Mouse (Mus musculus): ENCODE measurements around the gene Add2.
A peak's percentile ranks its signal among the peaks of the same experiment; 100 is the strongest.

Add2 gene

GRCm38 (mm10) chr6:86086851-86087571 is 58.5 kb downstream of the Add2 start:
- DNase-seq: peak in 1 of 2 experiments; percentile 5

DNA sequence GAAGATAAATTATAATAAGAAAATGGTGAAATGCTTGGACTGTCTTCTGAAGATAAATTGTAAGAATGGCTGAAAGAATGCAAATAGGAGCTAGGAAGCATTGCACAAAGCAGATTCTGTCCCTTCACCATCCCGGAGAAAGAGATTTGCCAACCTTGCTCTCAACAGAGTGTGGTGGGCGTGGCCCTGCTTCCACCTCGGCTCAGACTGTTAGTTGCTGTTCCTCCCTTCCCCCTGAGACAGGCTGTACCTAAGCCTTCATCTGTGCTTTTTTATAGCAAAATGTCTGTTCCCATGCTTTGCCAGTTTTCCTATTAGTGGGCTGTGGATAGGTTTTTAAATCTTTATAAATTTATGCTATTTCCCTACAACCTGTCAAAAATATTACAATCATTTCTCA is 59.3 kb downstream of the Add2 start:
- no peak for DNase-seq

- DNase-seq: no peak
Measured at GRCm38 (mm10) chr6:86094202-86094838, 65.8 kb downstream of the Add2 start.

- DNase-seq: no peak
Measured at GRCm38 (mm10) chr6:86095518-86095917, 67.0 kb downstream of the Add2 start.

DNA sequence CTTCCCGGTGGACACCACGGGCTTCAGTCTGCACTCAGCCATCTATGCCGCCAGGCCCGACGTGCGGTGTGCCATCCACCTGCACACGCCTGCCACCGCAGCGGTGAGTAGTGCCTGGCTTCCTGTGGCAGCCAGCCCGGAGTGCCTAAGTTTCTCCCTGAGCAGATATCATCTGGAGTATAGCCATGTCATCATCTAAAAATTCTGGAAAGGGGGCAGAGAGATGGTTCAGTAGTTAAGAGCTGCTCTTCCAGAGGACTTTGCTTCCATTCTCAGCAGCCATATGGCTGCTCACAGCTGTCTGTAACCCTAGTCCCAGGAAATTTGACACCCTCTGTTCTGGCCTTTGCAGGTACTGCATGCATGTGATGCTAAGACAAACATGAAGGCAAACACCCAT is 68.3 kb downstream of the Add2 start:
- no peak for DNase-seq

- no peak for DNase-seq
Measured at GRCm38 (mm10) chr6:86097155-86097554, 68.7 kb downstream of the Add2 start.

- no peak for DNase-seq
Measured at GRCm38 (mm10) chr6:86099003-86099402, 70.5 kb downstream of the Add2 start.

DNA sequence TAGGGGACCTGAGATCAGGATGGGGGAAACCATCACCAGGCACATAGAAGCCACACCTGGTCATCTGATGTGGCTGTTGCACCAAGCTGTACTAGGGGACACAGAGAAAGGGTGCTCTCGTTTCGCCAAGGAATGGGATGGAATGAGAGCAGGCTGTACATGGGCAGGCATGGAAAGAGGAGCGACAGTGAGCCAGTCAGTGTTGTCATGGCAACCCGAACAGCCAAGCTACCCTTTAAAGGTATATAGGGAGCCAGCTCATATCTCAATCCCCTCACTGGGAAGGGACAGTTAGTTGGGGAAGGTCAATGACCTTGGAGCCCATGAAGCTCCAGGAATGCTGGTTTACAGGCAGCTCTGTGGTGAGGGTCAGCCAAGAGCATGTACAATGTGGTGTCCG is 73.0 kb downstream of the Add2 start:
- DNase-seq: no peak

GRCm38 (mm10) chr6:86102874-86103273 is 74.4 kb downstream of the Add2 start:
- DNase-seq: no peak

GRCm38 (mm10) chr6:86103614-86104013 is 75.1 kb downstream of the Add2 start:
- no peak for DNase-seq

- no peak for DNase-seq
Measured at GRCm38 (mm10) chr6:86104719-86105118, 76.2 kb downstream of the Add2 start.

DNA sequence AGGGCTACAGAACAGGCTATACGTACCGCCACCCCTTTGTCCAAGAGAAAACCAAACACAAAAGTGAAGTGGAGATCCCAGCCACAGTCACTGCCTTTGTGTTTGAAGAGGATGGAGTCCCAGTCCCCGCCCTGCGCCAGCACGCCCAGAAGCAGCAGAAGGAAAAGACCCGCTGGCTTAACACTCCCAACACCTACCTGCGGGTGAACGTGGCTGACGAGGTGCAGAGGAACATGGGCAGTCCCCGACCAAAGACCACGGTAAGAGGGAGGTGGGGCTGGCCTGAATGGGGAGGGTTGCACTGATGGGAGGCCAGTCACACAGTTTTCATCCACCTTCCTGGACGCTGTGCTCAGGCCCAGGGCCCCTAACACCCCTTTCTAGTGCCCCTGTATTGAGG is 77.6 kb downstream of the Add2 start:
- no peak for DNase-seq

DNA sequence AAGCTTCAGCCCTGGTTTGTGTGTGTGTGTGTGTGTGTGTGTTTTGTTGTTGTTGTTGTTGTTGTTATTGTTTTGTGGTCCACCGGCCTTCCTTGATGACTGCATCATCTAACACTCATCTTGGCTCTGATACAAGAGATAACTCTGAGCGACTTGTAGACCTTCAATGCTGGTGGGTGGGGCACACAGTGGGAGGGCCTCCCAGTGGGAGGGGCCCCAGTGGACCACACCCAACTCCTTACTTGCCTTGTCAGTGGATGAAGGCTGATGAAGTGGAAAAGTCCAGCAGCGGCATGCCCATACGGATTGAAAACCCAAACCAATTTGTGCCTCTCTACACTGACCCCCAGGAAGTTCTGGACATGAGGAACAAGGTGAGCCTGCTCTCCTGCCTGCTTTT is 78.6 kb downstream of the Add2 start:
- DNase-seq: no peak

DNA sequence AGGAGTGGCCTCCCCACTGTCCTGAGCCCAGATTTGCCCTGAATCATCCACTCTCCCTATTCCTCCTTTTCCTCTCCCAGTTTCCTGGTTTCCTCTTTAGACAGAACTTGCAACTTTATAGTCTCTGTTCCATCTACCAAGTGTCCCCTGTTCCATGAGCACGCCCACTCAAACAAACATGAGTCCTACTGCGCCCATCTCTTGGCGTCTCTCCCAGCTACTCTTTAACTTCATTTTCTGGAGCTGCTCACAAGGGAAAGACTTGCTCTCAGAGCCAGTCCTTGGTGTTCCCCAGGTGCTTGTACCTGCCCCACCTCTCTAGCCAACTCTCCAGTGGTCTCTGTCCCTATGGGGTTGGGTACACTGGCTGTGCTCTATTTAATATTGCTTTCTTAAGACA is 87.4 kb downstream of the Add2 start:
- no peak for DNase-seq

DNA sequence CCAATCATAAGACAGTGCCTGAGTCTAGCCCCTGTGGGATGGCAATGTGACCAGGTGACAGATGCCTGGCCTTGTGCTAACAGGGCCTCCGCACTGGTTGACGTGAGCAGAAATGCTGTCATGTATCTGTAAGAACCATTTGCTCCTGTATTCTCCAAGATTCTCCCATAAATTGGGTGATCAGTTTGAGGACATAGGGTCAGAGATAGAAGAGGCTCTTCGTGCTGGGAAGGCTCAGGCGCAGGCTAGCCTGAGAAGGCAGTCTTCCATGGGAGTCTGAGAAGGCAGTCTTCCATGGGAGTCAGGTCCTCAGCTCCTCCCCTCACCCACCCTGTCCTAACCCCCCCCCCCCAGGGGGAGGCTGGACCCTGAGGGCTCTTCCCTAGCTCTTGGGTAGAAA is 94.6 kb downstream of the Add2 start:
- no peak for DNase-seq

GRCm38 (mm10) chr6:86125761-86126160 is 97.3 kb downstream of the Add2 start:
- no peak for DNase-seq

- DNase-seq: peak; percentile 20 to 21
Measured at GRCm38 (mm10) chr6:86126953-86127581, 98.6 kb downstream of the Add2 start.

GRCm38 (mm10) chr6:86128504-86128903 is 100.0 kb downstream of the Add2 start:
- DNase-seq: no peak

- DNase-seq: no peak
Measured at GRCm38 (mm10) chr6:86129872-86130498, 101.5 kb downstream of the Add2 start.

DNA sequence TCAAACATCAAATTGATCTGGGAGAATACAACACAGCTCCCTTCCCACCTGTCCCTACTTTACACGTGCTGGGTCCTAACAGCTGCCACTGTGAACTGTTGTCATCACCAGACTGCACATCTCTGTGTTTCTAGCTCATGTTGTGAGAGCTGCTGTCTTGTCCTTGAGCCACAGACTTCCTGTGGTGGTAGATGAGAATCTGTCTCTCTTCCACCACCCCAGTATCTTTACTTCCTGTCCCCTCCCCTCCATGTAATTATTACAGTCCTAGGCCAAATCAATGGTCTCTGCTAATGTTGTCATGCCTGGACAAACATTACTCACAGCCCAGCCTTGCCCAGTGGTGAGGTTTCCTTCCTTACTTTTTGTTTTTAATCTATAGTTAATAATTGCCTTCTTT is 105.4 kb downstream of the Add2 start:
- no peak for DNase-seq

- DNase-seq: no peak
Measured at GRCm38 (mm10) chr6:86136206-86136605, 107.7 kb downstream of the Add2 start.

GRCm38 (mm10) chr6:86141284-86141683 is 112.8 kb downstream of the Add2 start:
- DNase-seq: no peak

GRCm38 (mm10) chr6:86141820-86142219 is 113.3 kb downstream of the Add2 start:
- peak; percentile 61 to 74 for DNase-seq

DNA sequence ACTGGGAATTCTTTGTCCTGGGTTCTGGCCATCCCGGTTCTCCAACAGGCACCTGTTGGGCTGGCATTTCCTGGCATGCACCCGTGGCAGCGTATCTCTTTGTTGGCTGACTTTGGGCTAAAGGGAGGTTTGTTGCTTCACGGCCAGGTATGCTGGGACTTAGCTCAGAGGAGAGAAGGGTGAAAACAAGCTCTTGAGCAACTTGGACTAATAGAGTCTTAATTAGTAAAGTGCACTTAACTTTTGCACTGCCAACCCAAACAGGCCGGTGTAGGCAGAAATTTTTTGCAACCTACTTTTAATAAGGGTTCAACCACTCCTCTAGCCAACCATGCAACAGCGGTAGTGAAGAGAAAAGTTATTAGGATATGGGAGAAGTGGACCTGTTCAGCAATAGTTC is 116.5 kb downstream of the Add2 start:
- no peak for DNase-seq
